Mouse (Mus musculus) testis, postnatal 10 days (tissue): ENCODE measurements around the gene Plxnb2.

Source experiments
- DNase-seq: peaks from one replicate; pipeline ENCODE4 v3.0.0; 2021; ENCODE audit warnings: low spot score

The Plxnb2 gene

GRCm38 (mm10) chr15:89180571-89181229, at the start of gene Plxnb2:
TSS of gene Plxnb2 (minus strand) at chr15:89180788.
- DNase-seq, result peak; percentile 87

DNA sequence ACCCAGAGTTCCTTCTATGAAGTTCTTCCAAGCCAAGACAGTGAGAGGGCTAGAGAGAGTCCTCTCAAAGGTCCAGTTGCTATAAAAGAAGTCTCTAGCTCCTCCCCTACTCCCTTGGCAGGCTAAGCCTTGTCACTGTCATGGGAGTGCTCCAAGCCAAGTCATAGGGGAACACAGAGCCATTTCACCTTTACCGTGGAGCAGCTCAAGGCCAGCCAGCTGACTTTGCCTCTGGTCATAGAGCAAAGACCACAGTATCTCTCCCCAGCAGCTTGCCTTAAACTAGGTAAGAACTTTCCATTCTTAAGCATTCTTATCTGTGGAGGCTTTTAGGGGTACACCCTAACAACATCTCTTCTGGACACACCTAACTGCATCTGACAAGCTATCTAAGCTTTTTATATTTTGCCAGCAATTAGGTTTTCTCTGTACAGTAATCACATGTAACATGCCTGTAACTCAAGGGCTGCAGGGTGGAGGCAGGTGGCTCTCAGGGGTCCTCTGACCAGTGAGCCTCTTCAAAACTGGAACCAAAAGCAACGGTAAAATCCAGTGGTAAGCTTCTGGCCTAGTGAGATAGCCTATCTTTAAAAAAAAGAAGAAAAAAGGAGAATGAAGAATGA, 35.1 kb upstream of the Plxnb2 start:
- no peak for DNase-seq

GRCm38 (mm10) chr15:89214953-89215352, 34.4 kb upstream of the Plxnb2 start:
- no peak for DNase-seq

GRCm38 (mm10) chr15:89213517-89213916, 32.9 kb upstream of the Plxnb2 start:
- DNase-seq, result no peak

- DNase-seq, result no peak
Observed at GRCm38 (mm10) chr15:89212495-89212894, 31.9 kb upstream of the Plxnb2 start.

DNA sequence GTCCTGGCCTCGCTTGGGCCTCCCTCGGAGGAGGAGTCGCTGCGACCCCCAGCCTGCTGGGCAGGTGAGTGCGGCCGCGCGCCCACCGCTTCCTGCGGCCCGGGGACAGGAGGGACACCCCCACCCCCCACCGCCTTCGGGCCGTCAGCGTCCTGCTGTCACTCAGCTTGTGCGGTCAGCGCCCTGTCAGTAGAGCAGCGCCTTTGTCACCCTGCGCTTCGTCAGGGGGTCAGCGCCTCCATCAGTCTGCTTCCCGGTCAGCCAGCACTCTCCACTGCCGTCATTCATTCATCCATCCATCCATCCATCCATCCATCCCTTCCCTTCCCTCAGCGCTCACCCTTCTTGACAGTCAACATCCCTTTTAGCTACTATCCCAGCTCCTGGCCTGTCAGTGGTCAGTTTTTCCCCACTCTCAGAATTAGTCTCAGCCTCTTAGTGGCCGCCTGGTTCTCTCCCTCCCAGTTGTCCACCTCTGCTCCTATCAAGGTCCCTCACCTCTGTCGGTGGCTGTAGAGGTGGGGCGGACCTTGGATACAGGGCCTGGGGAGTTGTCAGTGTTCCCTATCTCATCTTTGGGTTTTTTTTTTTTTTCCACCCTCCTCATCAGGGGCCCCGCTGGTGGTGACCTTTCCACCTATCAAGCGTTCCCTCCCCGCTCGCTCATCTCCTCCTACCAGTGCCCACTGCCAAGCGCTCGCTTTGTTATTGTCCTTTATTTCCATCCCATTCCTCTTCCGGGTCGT, 31.3 kb upstream of the Plxnb2 start:
- peak; percentile 50 for DNase-seq

GRCm38 (mm10) chr15:89210915-89211715, 30.5 kb upstream of the Plxnb2 start, which contains the start of gene Ppp6r2:
TSS of gene Ppp6r2 (plus strand) at chr15:89211553.
- peak; percentile 92 for DNase-seq

- DNase-seq, result peak; percentile 95
Observed at GRCm38 (mm10) chr15:89209886-89210761, 29.5 kb upstream of the Plxnb2 start.

DNA sequence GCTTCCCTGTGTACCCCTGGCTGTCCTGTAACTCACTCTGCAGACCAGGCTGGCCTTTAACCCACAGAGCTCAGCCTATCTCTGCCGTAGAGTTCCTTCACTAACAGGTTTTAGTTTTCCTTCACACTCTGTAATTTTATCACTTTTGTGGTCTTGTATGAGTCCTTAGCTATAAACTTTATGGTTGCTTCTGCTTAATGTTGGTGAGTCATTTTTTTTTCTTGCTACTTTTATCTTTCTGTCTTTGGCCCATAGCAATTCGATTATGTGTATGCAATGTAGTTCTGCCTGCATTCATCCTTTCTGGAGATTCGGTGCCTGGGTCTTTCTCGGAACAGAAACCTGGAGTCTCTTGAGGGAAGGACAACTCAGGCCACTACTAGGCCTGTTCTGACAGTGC, 26.9 kb upstream of the Plxnb2 start:
- DNase-seq, result no peak

GRCm38 (mm10) chr15:89197056-89197455, 16.5 kb upstream of the Plxnb2 start:
- DNase-seq, result peak; percentile 39

DNA sequence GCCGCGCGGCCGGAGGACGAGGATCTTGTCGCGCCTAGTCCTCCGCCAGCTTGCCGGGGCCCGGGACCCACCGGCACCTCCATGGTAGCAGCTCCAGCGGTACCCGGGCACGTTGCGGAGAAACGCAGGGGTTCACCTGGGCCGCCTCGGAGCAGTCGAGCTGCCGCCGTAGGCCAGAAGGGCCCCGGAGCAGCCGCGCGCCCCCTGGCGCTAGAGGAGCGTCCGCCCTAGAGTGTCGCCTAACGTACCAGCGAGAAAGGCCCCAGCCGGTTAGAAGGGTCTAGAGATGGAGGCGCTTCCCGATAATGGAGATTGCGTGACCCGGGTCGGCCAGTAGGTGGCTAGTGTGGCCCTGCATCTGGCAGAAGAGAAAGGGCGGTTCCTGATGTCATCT, 15.7 kb upstream of the Plxnb2 start, which contains the start of gene Dennd6b:
Dennd6b (minus strand) TSS at position 184 of the 394 bp plus-strand sequence.
- peak; percentile 96 for DNase-seq

GRCm38 (mm10) chr15:89195690-89196312, 15.2 kb upstream of the Plxnb2 start:
- peak; percentile 96 for DNase-seq

GRCm38 (mm10) chr15:89195261-89195681, 14.7 kb upstream of the Plxnb2 start:
- no peak for DNase-seq

- DNase-seq, result peak; percentile 52
Observed at GRCm38 (mm10) chr15:89184937-89185227, 4.3 kb upstream of the Plxnb2 start.

- no peak for DNase-seq
Observed at GRCm38 (mm10) chr15:89184141-89184936, 3.8 kb upstream of the Plxnb2 start.

DNA sequence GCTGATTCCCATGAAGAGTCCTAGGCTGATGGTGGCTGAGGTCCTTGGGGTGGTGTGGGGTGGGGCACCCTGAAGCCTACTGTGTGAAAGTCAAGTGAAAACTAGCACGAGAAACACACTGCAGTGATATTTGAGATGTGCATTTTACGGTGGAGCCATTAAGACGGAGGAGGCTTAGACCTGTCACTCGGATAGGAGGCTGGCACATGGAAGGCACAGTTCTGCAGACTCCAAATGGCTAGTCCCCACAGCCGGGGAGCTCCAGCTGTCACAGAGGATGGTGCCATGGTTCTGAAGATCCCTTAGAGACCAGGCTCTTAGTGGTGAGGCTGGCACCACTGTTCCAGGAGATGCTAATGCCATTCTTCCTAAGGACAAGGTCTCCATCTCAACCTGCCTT, 2.3 kb upstream of the Plxnb2 start:
- DNase-seq, result no peak

GRCm38 (mm10) chr15:89182328-89182741, 1.7 kb upstream of the Plxnb2 start:
- DNase-seq, result peak; percentile 68

DNA sequence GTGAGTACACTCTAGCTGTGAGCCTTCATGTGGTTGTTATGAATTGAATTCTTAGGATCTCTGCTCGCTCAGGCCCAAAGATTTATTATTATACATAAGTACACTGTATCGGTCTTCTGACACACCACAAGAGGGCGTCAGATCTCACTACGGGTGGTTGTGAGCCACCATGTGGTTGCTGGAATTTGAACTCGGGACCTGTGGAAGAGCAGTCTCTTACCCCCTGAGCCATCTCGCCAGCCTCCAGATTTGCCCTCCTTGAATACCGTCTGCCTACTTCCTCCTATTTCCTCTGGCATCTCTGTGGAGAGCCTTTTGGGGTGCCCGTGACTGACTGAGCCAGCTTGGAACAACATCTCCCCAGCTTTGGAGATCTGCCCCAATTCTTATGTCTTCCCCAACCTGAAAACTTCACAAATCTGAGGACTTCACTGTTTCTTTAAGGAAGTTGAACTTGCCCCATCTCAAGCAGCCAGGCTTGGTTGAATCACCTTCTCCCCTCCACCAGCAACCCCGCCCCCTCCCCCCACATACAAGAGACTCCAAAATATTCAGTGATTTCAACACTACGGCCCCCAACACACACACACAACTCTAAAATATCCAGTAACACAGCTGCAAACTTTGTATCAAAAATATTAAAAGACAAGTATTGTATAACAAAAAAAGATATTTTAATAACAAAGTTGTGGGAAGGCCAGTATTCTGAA, 1.1 kb upstream of the Plxnb2 start:
- peak; percentile 49 for DNase-seq

DNA sequence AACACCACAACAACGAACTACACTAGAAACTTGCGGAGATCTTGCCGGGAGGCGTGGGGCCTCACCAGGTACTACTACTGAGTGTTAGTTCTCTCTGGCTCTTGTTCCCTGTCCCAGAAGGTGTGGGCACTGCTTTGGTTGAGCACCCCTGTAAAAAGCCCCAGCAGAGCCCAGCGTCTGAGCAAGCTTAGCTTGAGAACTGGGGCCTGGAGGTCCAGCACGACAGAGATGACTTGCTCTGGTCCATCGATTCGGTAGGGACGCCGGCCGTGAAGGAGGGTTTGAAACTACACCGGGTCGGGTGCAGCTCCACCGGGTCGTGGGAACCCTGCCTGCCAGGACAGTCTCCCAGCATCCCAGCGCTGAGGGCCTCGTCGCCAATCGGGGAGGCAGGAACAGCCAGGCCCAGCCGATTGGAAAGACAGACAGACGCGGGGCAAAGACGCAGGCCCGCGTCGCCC, 477 bp downstream of the Plxnb2 start:
- peak; percentile 65 for DNase-seq
